Mouse (Mus musculus) c-Kit-positive CD71-positive TER-119-positive erythroid progenitor cells, embryonic 14.5 days (primary cell): Measurements from ENCODE around the gene Spred2.

Experiments used
- DNase-seq: peaks from one replicate; pipeline ENCODE4 v3.0.0-alpha.2; 2013; ENCODE audit warnings: low spot score

Spred2 gene

DNA sequence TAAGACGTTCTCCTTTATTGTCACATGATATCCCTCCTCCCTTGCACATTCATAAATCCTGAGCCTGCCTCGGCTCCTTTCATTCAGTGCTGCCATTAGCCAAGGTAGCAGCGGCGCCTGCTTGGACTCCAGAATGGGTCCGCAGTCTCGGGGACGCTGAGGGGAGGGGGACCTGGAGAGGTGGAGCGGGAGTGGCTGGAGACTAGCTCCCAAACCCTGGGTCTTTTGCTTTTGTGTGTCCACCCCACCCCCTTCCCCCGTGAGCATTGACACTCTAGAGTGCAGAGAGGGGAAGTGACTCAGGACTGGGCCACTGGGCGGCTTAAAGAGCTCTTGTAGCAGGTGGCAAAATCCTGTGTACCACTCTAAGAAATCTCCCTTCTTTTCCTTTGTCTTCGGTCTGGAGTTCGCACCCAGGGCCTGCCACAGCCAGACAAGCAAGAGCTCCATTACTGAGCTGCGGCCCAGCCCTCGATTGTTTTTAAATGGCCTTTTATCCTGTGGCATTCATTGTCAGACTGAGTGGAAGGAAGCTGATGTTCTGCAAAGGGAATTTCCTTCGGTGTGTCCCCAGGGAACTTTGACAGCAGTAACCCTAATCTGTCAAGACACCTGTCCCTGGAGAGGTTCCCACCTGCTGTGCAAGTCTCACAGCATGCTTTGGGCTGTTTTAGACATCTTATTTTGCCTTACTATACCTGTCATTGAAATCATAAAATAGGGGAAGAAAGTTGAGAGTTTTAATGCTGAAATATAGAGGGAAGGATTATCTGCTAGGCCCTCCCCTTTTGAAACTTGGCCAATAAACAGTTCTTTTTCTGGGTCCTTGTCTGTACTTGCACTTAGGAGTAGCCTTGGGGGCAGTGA lies 2.0 kb downstream of the Spred2 start:
- peak; percentile 32 for DNase-seq

DNA sequence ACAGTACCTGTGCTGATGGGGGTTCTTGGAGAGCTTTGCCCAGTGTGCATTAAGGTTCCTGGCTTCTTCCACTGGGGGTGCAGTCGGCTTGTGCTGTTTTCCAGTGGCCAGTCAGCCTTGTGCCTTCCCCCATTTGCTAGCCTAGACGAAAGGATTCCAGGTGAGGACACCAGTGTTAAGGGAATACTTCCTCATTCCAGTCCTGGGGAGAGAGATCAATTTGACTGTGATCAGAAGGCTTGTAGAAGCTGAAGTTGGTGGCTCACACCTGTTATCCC lies 2.6 kb downstream of the Spred2 start:
- DNase-seq = no peak

DNA sequence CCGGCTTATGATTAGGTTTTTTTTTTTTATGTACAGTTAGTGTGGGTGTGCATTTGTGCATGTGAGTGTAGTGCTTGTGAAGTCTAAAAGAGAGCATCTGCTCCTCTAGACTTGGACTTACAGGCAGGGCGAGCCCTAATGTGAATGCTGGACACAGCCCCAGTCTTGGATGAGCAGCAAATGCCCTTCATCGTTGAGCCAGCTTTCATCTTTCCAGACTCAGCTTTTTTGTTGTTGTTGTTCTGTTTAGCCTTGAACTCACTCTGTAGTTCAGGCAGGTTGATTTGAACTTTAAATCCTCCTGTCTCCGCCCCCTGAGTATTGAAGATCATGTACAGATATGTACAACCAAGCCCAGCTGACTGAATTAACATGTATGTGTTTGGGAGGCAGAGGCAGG lies 4.5 kb downstream of the Spred2 start:
- no peak for DNase-seq

DNA sequence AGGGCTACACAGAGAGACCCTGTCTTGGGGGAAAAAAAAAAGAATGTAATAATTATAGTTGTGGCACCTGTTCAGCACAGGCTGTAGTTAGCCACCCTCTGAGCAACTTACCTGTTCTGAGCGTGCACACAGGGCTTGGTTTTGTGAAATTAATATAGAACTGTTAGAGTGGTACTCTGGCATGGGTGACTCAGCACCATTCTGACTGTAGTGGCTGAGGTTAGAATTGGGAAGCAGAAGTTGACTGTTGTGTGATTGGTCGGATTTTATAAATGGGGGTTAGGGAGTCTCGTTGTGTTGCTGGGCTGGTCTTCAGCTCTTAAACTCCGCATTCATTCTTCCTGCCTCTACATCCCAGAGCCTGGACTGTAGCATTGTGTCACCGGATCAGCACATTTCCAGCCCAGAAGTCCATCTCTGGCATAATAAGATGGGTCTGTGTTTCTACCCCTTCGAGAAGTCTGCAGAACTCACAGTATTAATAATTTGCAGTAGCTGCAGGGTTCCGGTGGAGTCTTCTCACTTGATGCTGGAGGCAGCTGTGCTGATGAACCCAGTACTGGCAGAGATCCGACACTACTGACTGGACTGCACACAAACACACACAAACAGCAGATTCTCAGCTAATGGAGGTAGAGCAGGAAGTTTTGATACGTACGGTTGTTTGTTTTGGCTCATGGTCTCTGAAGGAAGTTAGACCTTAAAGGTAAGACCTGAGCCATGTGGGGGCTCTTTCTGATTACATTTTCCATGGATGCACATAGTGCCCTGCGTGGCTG lies 5.1 kb downstream of the Spred2 start:
- no peak for DNase-seq

DNA sequence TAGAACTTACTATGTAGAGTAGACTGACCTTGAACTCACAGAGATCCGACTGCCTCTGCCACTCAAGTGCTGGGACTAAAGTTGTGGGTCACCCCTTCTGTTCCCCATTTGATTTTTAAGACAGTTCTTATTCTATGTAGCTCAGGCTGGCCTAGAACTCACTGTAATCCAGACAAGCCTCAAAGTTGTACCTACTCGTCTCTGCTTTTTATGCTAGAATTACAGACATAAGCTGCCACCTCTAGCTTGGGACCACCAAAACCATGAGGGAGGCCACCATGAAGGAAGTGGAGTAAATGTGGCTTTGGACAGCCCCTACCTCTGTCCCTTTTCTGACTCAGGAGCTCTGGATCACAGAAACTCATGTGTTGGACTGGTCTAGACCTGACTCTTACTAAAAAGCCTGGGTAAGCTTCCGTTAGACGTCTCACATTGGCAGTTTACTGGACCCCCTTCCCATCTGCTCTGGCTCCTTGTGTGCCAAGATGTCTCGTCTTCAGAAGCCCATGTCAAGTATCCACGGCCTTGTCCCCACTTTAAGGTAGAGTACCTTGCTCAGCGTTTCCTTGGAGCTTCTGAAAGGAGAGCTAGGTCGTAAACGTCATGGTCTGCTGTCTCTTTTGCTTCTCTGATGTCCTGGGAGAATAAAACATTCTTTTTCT lies 7.5 kb downstream of the Spred2 start:
- no peak for DNase-seq

DNA sequence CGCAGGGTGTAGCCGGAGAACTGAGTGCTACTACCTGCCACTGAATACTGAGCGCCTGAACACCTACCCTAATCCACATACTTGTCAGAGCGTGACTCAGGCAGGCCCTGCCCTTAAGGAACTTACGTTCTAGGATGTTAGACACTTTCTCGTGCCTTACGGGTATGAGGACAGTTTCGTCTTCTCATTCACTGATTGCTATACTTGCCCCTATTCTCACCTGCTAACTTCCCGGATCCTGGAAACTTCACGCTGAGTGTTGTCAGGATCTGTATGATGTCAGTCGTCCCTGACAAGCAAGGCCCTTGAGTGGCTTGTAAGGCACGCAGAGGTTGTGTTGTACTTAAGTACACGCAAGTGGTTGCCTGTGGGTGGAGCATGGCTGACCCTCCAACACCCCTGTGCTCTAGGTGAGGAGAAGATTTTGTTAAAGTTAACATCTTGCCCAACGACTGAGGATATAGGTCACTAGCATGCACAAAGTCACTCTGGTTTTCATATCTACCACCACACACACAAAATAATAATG lies 8.9 kb downstream of the Spred2 start:
- DNase-seq = no peak

DNA sequence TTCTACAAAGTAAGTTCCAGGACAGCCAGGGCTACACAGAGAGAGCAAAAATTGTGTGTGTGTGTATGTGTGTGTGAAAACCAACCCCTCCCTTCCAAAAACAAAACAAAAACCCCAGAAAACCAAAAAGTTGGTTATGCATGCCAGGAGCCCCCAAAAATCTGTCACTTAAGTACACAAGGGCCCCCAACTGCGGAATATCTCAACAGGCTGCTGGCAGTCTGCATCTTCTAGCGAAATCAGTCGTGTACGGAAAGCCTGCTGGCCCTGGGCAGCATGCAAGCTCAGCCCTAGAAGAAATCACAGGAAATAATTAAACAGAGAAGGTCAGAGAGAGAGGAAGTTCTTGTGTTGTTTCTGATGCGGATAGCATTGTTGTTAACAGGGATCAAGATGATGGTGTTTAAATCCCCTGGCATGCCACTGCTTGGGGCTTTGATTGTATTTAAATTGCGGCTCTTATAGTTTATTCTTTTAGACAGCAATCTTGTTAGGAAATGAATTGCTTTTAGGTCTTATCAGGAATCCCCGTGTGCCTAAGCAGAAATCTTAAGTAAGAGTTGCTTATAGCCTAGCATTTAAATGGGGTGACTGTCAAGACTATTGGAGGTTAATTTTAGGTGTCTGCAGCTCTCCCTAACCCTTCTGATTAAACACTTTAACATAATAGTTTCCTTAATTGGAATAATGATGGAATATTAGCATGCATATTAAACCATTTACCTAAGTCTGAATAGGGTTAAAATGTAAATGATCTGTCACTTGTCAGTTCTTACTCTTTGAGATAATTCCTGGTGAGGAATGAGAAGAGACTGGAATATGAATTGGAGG lies 11.6 kb downstream of the Spred2 start:
- DNase-seq = no peak

DNA sequence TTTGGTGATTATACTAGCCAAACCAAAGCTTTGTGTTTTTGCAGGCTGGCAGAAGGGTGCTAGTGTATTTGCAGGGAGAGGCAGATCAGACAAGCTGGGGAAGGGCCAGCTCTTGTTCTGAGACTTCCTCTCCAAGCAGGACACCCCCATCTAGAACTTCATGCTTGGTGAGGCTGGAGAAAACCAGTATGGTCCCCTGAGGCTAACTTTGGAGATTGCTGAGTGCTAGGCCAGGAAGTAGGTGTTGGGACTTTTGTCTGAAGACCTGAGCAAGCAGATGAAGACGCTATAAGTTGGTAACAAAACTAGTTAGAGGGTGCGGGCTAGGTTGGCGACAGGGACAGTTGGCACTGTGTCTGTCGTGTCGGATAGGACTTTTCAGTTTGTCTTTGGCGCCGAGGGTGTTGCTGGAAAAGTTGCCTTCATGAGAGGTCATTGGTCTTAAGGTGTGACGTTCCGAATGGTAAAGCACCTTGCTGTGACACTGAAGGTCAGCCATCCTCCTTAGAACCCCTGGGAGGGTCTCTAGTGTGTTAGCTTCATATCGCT lies 14.4 kb downstream of the Spred2 start:
- no peak for DNase-seq

DNA sequence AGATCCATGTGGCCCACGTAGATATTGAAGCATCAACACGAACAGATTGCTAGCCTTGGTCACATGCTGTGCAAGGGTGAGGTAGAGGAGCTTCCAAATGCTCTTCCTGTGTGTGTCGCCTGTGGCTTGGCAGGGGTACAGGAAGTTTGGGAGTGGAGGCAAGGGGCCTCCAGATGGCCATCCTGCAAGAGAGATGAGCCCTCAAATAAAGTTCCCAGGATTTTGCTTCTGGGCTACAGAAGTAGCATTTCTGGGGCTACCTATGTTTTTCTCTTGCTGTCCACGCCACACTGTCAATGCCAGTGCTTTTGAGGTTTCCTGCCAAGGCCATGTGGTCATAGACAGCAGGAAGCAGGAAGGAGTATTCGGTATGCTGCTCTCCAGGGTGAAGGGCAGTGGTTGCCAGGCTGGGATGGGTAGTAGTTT lies 15.1 kb downstream of the Spred2 start:
- DNase-seq = no peak

DNA sequence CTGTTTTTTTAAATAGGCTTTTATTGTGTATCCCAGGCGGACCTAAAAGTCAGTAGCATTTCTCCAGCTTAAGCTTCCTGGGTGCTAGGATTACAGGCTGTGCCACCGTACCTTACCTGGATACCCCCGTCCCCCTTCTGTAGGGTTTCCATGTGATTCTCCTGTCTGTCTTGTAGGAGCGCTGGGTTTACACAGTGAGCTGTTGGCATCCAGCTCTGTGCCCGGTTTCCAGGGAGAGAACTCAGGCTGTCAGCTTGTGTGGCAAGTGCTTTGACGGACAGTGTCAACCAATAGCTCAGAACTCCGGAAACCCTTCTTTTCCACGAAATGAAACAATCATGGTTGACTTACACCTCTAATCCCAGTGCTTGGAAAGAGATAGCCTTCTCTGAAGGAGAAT lies 15.7 kb downstream of the Spred2 start:
- DNase-seq = no peak

DNA sequence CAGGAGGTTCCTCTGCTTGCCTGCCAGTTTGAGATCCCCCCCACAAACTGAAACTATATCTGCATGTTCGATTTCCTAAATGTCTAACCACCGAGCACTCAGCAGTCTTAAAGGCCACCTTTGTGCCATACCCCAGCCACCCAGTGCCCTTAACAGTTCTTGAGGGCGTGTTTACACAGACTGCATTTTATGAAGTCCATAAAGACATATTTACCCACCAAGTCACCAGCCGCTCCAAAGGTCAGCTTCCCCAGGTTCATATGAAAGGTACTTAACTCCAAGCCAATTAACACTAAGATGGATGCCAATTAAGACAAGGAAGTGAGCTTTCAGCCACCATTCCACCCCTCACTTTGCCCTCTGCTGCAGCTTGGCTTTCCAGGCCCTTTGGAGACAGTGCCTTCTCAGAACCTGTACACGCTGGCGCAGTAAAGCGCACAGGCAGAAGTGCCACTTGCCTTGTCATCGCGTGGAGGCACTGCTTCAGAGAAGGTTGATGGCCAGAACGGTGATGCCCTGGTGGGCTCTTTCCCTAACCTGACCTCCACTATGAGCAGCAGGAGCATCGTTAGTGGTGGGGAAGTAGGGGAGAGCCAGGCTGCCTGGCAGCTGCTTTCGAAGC lies 17.1 kb downstream of the Spred2 start:
- no peak for DNase-seq

DNA sequence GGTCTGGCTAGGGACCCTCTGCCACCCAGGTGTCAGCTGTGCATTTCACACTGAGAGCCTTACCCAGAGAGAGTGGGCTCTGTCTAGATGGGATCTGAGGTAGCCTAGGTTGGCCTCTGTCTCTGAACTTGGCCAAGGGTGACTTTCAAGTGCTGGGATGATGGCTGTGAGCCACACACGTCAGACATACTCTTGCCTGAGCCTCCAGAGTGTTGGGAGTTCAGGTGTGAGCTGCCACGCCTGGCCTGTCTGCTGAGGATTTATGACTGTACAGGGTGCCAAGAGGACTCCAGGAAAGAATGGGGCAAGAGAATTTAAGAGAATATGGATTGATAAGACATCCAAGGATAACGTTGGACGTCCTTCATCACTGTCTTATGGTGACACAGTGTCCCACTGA lies 17.8 kb downstream of the Spred2 start:
- no peak for DNase-seq

DNA sequence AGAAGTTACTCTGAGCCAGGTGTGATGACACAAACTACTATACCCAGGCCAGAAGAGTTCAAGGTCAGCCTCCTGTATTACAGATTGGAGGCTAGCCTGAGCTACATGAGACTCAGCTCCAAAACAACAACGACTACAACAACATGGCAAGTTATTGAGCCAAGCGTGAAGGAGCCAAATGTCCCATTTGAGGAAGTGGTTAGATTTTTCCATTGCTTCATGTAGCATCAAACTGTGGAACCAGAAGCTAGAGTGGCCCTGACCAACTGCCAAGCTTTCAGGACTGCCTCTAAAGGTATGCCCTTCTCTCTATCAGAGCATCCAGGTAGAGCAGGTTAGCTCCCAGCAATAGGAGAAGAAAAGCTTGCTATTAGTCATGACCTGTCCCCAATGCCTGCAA lies 19.6 kb downstream of the Spred2 start:
- DNase-seq = no peak

DNA sequence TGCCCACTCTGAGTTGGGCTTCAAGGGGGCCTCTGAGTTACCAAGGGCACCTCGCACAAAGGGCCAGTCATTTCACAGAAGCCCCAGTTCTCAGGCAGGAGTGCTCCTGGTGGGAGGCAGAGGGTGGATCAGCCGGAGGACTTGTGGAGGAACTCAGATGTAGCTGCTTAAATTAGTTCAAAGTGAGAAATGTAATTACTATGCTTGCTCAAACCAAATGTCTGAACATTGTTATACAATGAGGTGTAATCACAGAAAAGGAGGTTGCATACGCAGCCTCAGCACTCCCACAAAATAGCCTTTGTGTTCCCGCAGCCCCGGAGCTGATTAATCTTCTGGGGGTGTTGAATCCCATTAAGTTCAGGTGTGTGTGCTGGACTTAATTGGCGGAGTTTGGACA lies 20.5 kb downstream of the Spred2 start:
- no peak for DNase-seq

DNA sequence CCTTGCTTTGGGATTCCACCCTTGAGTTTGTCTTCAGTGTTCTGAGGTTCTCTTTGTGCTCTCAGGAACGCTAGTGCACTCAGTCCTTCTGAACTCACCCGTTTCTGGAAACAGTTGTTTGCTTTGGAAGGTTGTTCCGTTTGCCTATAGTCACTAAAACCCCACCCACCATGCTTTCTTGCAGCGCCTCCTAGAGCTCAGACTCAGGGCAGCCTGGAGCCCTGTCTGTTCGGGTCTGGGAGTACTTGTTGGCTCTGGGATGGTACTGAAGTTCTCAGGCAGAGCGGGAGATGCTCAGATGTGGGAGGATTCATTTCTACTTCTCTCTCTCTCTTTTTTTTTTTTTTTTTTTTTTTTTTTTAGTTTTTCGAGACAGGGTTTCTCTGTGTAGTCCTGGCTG lies 22.5 kb downstream of the Spred2 start:
- DNase-seq = no peak

DNA sequence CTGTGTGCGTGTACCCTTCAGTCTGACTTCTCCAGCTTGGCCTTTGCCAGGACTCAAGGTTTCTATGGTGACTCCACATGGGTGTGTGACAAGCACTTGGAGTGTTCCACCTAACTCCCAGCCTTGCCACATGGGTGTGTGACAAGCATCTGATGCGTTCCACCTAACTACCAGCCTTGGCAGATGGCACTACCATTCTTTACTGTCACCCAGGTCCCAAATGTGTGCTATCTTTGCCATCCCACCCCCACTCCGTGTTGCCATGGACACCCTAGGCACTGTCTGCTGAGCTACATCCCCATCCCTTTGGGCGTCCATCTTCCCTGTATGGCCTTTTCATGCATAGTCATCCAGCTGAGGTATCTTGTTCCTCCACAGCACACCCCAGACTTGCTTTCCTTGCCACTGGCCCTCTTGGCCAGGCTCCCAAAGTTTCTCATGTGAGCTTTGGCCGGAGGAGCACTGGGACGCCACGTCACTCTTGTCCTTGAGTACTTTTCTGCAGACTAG lies 23.5 kb downstream of the Spred2 start:
- DNase-seq = no peak

DNA sequence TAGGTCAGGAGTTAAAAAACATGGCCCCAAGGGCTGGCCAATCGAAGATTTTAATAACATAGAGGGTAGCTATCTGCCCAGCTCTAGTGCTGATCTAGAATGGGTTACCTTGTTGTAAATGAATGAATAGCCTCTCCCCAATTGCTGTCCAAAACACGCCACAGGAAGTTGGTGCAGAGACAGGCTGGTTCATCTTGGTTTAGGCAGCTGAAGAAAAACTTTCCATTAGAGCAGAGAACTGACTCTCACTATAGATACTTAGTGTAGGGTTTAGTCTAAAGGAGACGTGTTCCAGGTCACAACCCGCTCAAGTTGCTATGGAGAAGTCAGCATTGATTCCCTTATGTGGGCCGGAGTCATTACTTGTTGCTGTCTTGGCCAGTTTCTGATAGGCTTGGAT lies 25.6 kb downstream of the Spred2 start:
- DNase-seq = no peak

DNA sequence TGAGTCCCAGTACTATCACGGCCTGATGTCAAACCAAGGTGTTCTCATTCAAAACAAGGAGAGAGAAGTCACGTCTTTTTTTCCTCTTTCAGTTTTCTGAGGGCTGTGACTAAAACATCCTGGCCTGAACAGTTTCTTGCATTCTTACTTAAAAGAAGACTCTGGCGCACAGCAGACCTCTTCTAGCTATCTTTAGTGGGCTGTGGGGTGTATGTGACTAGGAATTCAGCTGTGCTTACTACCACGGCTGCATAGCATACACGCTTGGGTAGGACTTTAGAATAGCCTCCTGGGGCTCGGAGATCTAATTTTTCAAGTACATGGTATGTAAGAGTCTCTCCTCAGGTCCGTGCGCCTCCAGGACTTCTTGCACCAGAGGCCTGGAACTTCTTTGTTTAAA lies 26.0 kb downstream of the Spred2 start:
- no peak for DNase-seq

DNA sequence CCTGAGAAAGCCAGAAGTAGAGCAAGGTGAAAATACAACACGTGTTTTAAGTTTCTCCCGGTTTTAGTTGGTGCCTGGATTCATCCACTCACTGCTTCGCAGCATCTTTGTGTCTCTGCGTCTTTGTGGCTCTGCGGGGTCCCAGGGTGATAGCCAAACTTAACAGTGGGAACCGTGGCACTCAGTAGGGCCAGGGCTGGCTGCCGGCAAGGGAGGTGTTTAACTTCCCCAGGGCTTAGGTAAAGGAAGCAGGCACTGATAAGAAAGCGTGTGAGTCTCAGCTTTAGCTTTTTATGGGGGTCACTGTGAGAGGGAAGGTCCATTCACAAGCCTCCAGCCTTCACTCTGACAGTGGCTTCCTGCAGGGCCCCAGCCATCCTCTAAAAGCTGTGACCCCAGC lies 28.8 kb downstream of the Spred2 start:
- DNase-seq = no peak

DNA sequence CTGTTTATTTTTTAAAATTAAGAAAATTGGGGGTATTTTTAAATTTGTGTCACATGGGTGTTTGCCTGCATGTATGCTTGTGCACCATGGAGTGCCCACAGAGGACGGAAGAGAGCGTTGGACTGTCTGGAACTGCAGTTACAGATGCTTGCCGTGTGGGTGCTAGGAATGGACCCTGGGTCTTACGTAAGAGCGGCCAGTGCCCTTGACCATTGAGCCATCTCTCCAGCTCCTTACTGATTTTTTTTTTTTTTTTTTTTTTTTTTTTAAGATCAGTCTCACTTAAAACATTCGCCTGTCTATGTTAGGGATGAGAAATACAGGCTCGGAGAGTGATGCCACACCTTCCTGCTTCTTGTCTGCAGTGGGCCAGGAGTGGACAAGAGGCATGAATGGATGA lies 29.7 kb downstream of the Spred2 start:
- no peak for DNase-seq

DNA sequence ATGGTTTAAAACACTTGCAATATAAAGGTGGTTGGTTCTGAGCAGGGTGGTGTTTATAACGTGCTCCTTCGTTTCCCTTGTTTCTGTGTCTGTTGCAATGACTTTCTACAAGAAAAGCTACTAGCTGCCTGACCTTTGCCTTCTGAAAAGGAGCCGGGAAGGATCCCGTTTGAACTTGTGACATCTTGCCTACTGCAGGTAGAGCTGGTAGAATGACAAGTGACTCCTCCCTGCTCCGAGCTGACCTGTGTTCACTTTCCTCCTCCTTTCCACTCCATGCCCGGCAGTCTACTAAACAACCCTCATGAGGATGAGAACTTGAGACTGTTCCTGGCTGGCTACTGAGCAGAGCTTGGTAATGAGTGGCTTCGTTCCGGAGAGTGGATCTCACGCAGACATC lies 30.9 kb downstream of the Spred2 start:
- no peak for DNase-seq
